Mouse (Mus musculus): ENCODE measurements at regions not wholly inside any gene's neighbourhood (a gene's known extent, or its start where the extent isn't known, plus 50 kb on each side); places are given as distances from the start of the nearest gene placed in this dataset.
A peak's percentile ranks its signal among the peaks of the same experiment; 100 is the strongest.

DNA sequence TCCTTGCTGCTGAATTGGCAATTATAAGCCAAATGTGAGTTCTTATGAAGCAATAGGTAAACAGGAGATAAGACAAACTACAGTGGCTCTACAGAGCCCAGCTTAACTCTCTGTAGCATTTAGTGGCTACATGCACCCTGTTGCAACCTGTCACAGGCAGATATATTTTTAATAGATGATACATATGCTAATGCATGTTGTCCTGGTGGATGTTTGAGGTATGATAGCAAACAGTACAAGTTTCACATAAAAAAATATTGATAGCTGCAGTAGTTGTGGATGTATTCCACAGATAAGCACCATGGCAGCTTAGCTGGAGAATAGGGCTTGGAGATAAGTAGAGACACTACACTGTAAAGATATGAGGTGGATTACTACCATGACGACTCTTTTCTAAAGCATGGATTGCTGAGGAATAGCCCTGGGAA lies 477.1 kb upstream of the Cntn5 start:
- no peak for TF ChIP-seq GATA2 (IDR thresholded peaks at IDR 0.05; ENCODE audit: borderline replicate concordance, low read depth, low read length)
- TF ChIP-seq POLR2AphosphoS5 (IDR thresholded peaks at IDR 0.05; ENCODE audit: insufficient replicate concordance, low read depth, low read length): no peak
- TF ChIP-seq GATA1 (IDR thresholded peaks at IDR 0.05; ENCODE audit: borderline replicate concordance, low read length): no peak
- TF ChIP-seq TAL1 (conservative IDR thresholded peaks at IDR 0.05; ENCODE audit: low read depth, low read length): peak; percentile 81
- TF ChIP-seq CTCF (IDR thresholded peaks at IDR 0.05; ENCODE audit: low read depth, low read length): no peak
- ATAC-seq (ENCODE audit: extremely low read depth, insufficient number of reproducible peaks, low FRiP score, poor library complexity, severe bottlenecking): peak; percentile 83
- no peaks in the 10 kb centered on the region; the same call in 1 of the 2 replicates for H3K9me3 ChIP-seq (replicated peaks)

DNA sequence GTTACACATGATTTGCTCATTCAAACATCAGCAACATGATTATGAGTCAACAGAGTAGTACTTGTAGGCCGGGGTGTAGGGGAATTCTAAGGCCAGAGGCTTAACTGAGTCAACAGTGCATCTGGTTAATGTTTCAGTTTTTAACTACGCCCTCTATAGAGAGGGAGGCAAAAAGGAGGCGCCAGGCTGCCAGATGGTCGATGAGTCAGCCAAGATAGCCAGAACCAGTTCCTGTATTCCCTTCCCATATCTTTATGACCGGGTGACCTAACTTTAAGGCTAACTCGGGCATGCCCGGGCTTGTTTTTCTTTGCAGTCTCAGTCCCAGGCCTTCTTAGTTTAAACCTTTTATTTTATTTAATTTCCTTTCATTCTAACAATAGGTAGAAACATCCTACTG lies 476.0 kb upstream of the Cntn5 start:
- no peaks in the 10 kb centered on the region; the same call in 1 of the 2 replicates for H3K9me3 ChIP-seq (replicated peaks)
- no peak for DNase-seq (ENCODE audit: low spot score)
- no peaks in the 10 kb centered on the region for H3K27me3 ChIP-seq (ENCODE audit: insufficient read depth, low read length)
- TF ChIP-seq TAL1 (conservative IDR thresholded peaks at IDR 0.05; ENCODE audit: low read depth, low read length): peak; percentile 59
- no peak for TF ChIP-seq GATA1 (IDR thresholded peaks at IDR 0.05; ENCODE audit: borderline replicate concordance, low read length)
- peak; percentile 52 for ATAC-seq (ENCODE audit: extremely low read depth, insufficient number of reproducible peaks, low FRiP score, poor library complexity, severe bottlenecking)
- no peak overlapping the region for H3K4me3 ChIP-seq (ENCODE audit: low read depth, low read length)
- peaks cover 9% of the 10 kb centered on the region; the same call in 1 of the 2 replicates for H3K4me1 ChIP-seq (ENCODE audit: insufficient read depth, low read depth, low read length)
- no peaks in the 10 kb centered on the region for H3K36me3 ChIP-seq (replicated peaks)

More for the DNA sequence above, 477.1 kb upstream of the Cntn5 start:
- no peak for DNase-seq (ENCODE audit: low spot score)
- Histone ChIP-seq H3K4me1 (ENCODE audit: insufficient read depth, low read depth, low read length) (peaks cover 9% of the 10 kb centered on the region; the same call in 1 of the 2 replicates), H3K36me3 (replicated peaks) (no peaks in the 10 kb centered on the region), H3K27me3 (ENCODE audit: insufficient read depth, low read length) (no peaks in the 10 kb centered on the region), H3K4me3 (ENCODE audit: low read depth, low read length) (no peak overlapping the region)

DNA sequence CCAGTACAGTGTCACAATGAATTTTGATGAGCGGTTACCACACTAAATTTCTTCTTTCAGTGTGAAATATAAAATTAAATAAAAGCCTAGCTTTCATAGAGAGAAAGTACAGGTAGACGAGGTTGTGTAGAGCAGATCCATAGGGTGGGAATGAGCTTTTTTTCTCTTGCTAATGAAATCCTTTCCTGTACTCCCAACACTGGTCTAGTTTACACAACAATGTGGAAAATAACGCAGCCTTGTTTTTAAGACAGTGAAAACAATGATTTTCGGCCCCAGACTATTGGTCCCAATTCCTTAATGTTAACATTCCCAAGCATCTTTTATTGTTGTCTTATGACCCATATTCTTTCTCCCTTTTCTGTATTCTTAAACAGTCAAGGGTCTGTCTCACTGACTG lies 473.5 kb upstream of the Cntn5 start:
- DNase-seq (ENCODE audit: low spot score) (no peak), ATAC-seq (ENCODE audit: extremely low read depth, insufficient number of reproducible peaks, low FRiP score, poor library complexity, severe bottlenecking) (no peak)
- H3K4me1 ChIP-seq (ENCODE audit: insufficient read depth, low read depth, low read length): peaks cover 9% of the 10 kb centered on the region; the same call in 1 of the 2 replicates
- H3K36me3 ChIP-seq (replicated peaks): no peaks in the 10 kb centered on the region
- H3K27me3 ChIP-seq (ENCODE audit: insufficient read depth, low read length): no peaks in the 10 kb centered on the region
- TF ChIP-seq TAL1 (conservative IDR thresholded peaks at IDR 0.05; ENCODE audit: low read depth, low read length): no peak
- TF ChIP-seq GATA1 (IDR thresholded peaks at IDR 0.05; ENCODE audit: borderline replicate concordance, low read length): no peak
- no peak for TF ChIP-seq GATA2 (IDR thresholded peaks at IDR 0.05; ENCODE audit: borderline replicate concordance, low read depth, low read length)
- TF ChIP-seq CTCF (IDR thresholded peaks at IDR 0.05; ENCODE audit: low read depth, low read length): no peak
- no peak for TF ChIP-seq POLR2AphosphoS5 (IDR thresholded peaks at IDR 0.05; ENCODE audit: insufficient replicate concordance, low read depth, low read length)
- no peaks in the 10 kb centered on the region; the same call in 1 of the 2 replicates for H3K9me3 ChIP-seq (replicated peaks)
- no peak overlapping the region for H3K4me3 ChIP-seq (ENCODE audit: low read depth, low read length)

DNA sequence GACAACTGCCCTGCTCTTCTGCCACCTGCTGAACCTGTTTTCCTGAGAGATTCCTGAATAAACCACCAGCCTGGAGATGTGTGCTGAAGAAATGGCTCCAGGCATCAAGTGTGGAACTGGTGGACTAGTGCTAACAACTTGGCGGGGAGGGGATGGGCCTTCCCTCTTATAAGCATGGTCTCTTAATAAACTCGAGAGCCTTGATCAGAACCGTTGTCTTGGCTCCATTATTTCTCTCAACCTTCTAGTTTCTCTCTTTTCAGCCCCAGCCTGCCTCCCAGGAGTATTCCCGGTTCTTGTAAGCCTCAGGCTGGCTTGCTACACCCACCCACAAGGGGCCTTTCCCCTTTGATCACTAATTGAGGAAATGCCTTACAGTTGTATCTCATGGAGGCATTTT lies 473.0 kb upstream of the Cntn5 start:
- ATAC-seq (ENCODE audit: extremely low read depth, insufficient number of reproducible peaks, low FRiP score, poor library complexity, severe bottlenecking) (no peak), DNase-seq (ENCODE audit: low spot score) (no peak)
- no peak overlapping the region for H3K4me3 ChIP-seq (ENCODE audit: low read depth, low read length)
- H3K36me3 ChIP-seq (replicated peaks): no peaks in the 10 kb centered on the region
- H3K9me3 ChIP-seq (replicated peaks): no peaks in the 10 kb centered on the region; the same call in 1 of the 2 replicates
- peaks cover 9% of the 10 kb centered on the region; the same call in 1 of the 2 replicates for H3K4me1 ChIP-seq (ENCODE audit: insufficient read depth, low read depth, low read length)
- no peak for TF ChIP-seq TAL1 (conservative IDR thresholded peaks at IDR 0.05; ENCODE audit: low read depth, low read length)
- TF ChIP-seq GATA1 (IDR thresholded peaks at IDR 0.05; ENCODE audit: borderline replicate concordance, low read length): no peak
- no peak for TF ChIP-seq CTCF (IDR thresholded peaks at IDR 0.05; ENCODE audit: low read depth, low read length)
- TF ChIP-seq GATA2 (IDR thresholded peaks at IDR 0.05; ENCODE audit: borderline replicate concordance, low read depth, low read length): no peak
- H3K27me3 ChIP-seq (ENCODE audit: insufficient read depth, low read length): no peaks in the 10 kb centered on the region

DNA sequence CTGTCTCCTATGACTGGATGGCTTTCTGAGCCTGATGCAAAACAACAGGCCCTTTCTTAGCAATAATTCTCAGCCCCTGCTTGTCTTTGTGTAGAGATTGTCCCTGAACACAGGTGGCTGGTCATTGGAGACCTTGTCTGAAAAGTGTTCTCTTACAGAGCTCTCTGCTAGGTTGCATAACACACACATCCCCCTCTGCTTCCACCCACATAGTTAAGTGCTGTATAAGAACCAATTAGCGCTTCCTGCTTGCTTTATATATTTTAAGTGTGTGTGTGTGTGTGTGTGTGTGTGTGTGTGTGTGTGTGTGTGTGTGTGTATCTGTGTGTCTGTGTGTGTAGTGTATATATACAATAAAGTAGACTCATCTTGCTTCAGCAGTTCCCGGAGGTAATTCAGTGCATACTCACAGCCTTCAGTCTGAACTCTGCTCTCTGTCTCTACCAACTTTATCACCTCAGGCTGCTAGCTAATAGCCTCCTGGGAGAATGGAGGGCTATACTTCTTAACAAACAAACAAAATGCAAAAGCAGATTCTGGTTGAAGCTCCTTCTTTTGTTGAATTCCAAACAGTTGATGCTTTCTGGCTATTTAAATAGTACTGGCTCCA lies 468.8 kb upstream of the Cntn5 start:
- Histone ChIP-seq H3K27me3 (ENCODE audit: insufficient read depth, low read length) (no peaks in the 10 kb centered on the region), H3K4me3 (ENCODE audit: low read depth, low read length) (no peak overlapping the region), H3K4me1 (ENCODE audit: insufficient read depth, low read depth, low read length) (no peaks in the 10 kb centered on the region; the same call in 1 of the 2 replicates), H3K36me3 (replicated peaks) (no peaks in the 10 kb centered on the region), H3K9me3 (replicated peaks) (no peaks in the 10 kb centered on the region)
- DNase-seq (ENCODE audit: low spot score) (no peak), ATAC-seq (ENCODE audit: extremely low read depth, insufficient number of reproducible peaks, low FRiP score, poor library complexity, severe bottlenecking) (no peak)
- TF ChIP-seq GATA1 (IDR thresholded peaks at IDR 0.05; ENCODE audit: borderline replicate concordance, low read length): no peak
- no peak for TF ChIP-seq POLR2AphosphoS5 (IDR thresholded peaks at IDR 0.05; ENCODE audit: insufficient replicate concordance, low read depth, low read length)
- TF ChIP-seq GATA2 (IDR thresholded peaks at IDR 0.05; ENCODE audit: borderline replicate concordance, low read depth, low read length): no peak
- TF ChIP-seq TAL1 (conservative IDR thresholded peaks at IDR 0.05; ENCODE audit: low read depth, low read length): no peak
- no peak for TF ChIP-seq CTCF (IDR thresholded peaks at IDR 0.05; ENCODE audit: low read depth, low read length)

DNA sequence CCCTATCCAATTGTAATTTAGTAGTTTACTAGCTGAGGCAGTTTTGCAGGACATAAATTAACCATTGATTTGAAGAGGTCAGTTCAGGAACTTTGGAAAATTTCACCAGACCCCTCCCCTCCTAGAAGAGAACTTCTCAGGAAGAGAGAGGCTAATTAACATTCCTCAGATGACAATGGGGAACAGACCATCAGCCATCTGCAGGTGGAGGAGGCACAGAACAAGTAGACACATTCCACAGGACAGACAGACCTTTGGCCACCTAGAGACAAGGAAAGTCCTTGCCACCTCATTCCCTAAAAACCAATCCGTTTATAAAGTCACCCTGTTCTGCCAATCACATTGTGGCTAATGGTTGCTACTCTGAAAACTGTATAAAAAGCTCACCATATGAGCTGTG lies 463.5 kb upstream of the Cntn5 start:
- H3K27me3 ChIP-seq (ENCODE audit: insufficient read depth, low read length): no peaks in the 10 kb centered on the region
- no peak overlapping the region for H3K4me3 ChIP-seq (ENCODE audit: low read depth, low read length)
- H3K4me1 ChIP-seq (ENCODE audit: insufficient read depth, low read depth, low read length): no peaks in the 10 kb centered on the region; the same call in 1 of the 2 replicates
- TF ChIP-seq CTCF (IDR thresholded peaks at IDR 0.05; ENCODE audit: low read depth, low read length): no peak
- no peak for TF ChIP-seq POLR2AphosphoS5 (IDR thresholded peaks at IDR 0.05; ENCODE audit: insufficient replicate concordance, low read depth, low read length)
- no peak for TF ChIP-seq GATA2 (IDR thresholded peaks at IDR 0.05; ENCODE audit: borderline replicate concordance, low read depth, low read length)
- no peak for TF ChIP-seq TAL1 (conservative IDR thresholded peaks at IDR 0.05; ENCODE audit: low read depth, low read length)
- TF ChIP-seq GATA1 (IDR thresholded peaks at IDR 0.05; ENCODE audit: borderline replicate concordance, low read length): no peak
- no peak for ATAC-seq (ENCODE audit: extremely low read depth, insufficient number of reproducible peaks, low FRiP score, poor library complexity, severe bottlenecking)
- H3K9me3 ChIP-seq (replicated peaks): no peaks in the 10 kb centered on the region
- DNase-seq (ENCODE audit: low spot score): no peak
- no peaks in the 10 kb centered on the region for H3K36me3 ChIP-seq (replicated peaks)

Measured in G1E (cell line).